Mouse (Mus musculus) heart, embryonic 10.5 days (tissue): ENCODE data around the gene Ifi203. TPM values are rescaled to one million over a fixed set of nuclear protein-coding genes. Genes with fewer than 3 reads are reported as not detected.
"Not testable (repeated sequence)": the region's sequence is repeated elsewhere in the genome, so short reads cannot be mapped to it uniquely, and the experiment has no call there.

ENCODE experiments used
- DNase-seq: peaks from one replicate; pipeline ENCODE4 v3.0.0-alpha.2; 2017; ENCODE audit warnings: low spot score
- H3K27ac ChIP-seq: fragments of 300-500 bp; sonication (generic); 2 replicates; pipeline ENCODE4 v1.5.1; 2016; ENCODE audit warnings: mild to moderate bottlenecking
- H3K27me3 ChIP-seq: fragments of 300-500 bp; sonication (generic); 2 replicates; pipeline ENCODE4 v1.6.1; 2016; ENCODE audit warnings: mild to moderate bottlenecking; ENCODE audit not compliant: poor library complexity, insufficient read depth, severe bottlenecking
- H3K36me3 ChIP-seq: fragments of 300-500 bp; sonication (generic); 2 replicates; pipeline ENCODE4 v1.6.1; 2016; ENCODE audit warnings: mild to moderate bottlenecking, moderate library complexity
- H3K4me1 ChIP-seq: fragments of 300-500 bp; sonication (generic); 2 replicates; pipeline ENCODE4 v1.6.1; 2016; ENCODE audit warnings: mild to moderate bottlenecking
- H3K4me3 ChIP-seq: fragments of 300-500 bp; sonication (generic); 2 replicates; pipeline ENCODE4 v1.5.1; 2016; ENCODE audit warnings: mild to moderate bottlenecking, moderate library complexity
- H3K9me3 ChIP-seq: fragments of 300-500 bp; sonication (generic); 2 replicates; pipeline ENCODE4 v1.6.1; 2016; ENCODE audit warnings: mild to moderate bottlenecking, moderate library complexity
- WGBS: fragments of 180-500 bp; shearing (Covaris S2); methylation state at CpG from one replicate; pipeline ENCODE4 v1.1.7; 2016; 5-methylcytosine and 5-hydroxymethylcytosine counted together
- polyA plus RNA-seq: library from polyadenylated mRNA; unstranded; fragments of >200 nt; fragmentation: Nextera tagmentation; extraction: Ambion mirVana; gene quantifications from 2 replicates; pipeline ENCODE4 v1.2.1, GENCODE M21; 2016

The Ifi203 gene
- polyA plus RNA-seq, 1 experiment from 2014 or later: not detected

- not testable (repeated sequence) for H3K4me1 ChIP-seq, H3K27ac ChIP-seq, DNase-seq, H3K36me3 ChIP-seq, H3K27me3 ChIP-seq, H3K9me3 ChIP-seq, H3K4me3 ChIP-seq
- WGBS: 93% methylated on average over 1 of the region's 1 CpGs
Measured at GRCm38 (mm10) chr1:173877125-173877524, 65.3 kb downstream of the Ifi203 start.

Other genes starting within 250 kb of the Ifi203 start
- 0.14 and 0.24 TPM in 2 replicates for gene Ifi207, start 200.9 kb downstream of the Ifi203 start, polyA plus RNA-seq
- gene Ifi204, start 175.7 kb downstream of the Ifi203 start, polyA plus RNA-seq: 0.28 and 0.31 TPM in 2 replicates
- 1.1 and 2.7 TPM in 2 replicates for gene Ifi211, start 29.6 kb downstream of the Ifi203 start, polyA plus RNA-seq
- gene Mndal, start 181 bp downstream of the Ifi203 start, polyA plus RNA-seq: 0.77 and 4.1 TPM in 2 replicates
- not detected in 2 replicates for gene Ifi202b, start 40.1 kb upstream of the Ifi203 start, polyA plus RNA-seq
- gene Ifi205, start 89.1 kb upstream of the Ifi203 start, polyA plus RNA-seq: 1.2 and 2.6 TPM in 2 replicates
- gene Olfr433, start 98.0 kb upstream of the Ifi203 start, polyA plus RNA-seq: 0.13 TPM in 1 of 2 replicates, not detected in the other
- gene Olfr432, start 106.5 kb upstream of the Ifi203 start, polyA plus RNA-seq: not detected in 2 replicates
- gene Olfr430, start 123.9 kb upstream of the Ifi203 start, polyA plus RNA-seq: not detected in 2 replicates
- not detected in 2 replicates for gene Olfr429, start 141.7 kb upstream of the Ifi203 start, polyA plus RNA-seq
- gene Olfr427, start 154.2 kb upstream of the Ifi203 start, polyA plus RNA-seq: not detected in 2 replicates
- gene Olfr231, start 178.5 kb upstream of the Ifi203 start, polyA plus RNA-seq: not detected in 2 replicates
- gene Olfr424, start 188.8 kb upstream of the Ifi203 start, polyA plus RNA-seq: not detected in 2 replicates
- 0.09 TPM in 1 of 2 replicates, not detected in the other for gene Olfr420, start 213.0 kb upstream of the Ifi203 start, polyA plus RNA-seq
- 3.8 and 6.7 TPM in 2 replicates for gene Spta1, start 230.1 kb upstream of the Ifi203 start, polyA plus RNA-seq